Mouse (Mus musculus): ENCODE data around the gene Fads2. TPM values are rescaled to one million over a fixed set of nuclear protein-coding genes. Genes with fewer than 3 reads are reported as not detected.

Fads2 gene
- 55.2 and 64.0 TPM in 2 replicates for total RNA-seq (2012; rRNA removed)
- 100 to 1,000 TPM in 1 of 2 experiments, not detected in 1; 119 TPM for polyA plus RNA-seq (2012; ENCODE audit: insufficient read depth in 1 of 2, insufficient read length in 2 of 2, low read depth in 1 of 2, low replicate concordance in 2 of 2, missing spikeins in 1 of 2)

DNA sequence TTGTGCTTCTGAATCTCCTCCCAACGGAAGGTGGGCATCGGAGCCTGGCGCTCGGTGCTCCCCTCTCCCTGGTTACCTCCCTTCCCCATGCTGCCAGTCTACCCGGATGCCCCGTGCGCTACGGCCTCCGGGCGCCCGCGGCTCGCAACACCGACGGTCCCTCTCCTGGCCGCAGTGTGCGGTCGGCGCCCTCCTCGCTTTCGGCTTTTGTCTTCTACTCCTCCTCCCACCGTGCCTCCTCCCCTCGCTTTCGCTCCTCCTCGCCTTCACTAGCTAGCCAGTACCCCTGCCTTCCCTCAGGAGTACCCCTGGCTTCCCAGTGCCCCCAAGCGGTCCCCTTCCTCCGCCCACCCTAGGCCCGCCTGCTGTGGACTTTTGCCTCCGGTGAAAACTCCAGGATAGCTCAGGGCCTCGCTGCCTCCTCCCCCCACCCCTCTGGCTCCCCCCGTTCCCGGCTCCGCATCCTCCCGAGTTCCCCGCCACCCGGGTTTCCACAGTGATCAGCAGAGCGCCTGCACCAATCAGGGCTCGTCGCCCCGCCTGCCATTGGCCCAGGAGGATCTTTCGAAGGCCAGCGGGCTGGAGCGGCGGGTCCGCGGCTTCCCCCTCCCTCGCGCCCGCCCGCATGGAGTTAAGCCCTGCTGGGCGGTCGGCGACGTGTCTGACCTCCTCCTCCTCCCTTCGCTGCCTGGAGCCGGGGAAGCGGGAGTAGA is at the start of gene Fads2:
Gene Fads2, minus strand, starts transcription at position 406 of the 713 bp plus-strand sequence.
- peaks cover 2 to 38% of the 10 kb centered on the region in 2 experiments; a peak in 3 of 4 replicates for H3K4me1 ChIP-seq (ENCODE audit: control insufficient read depth in 1 of 2, insufficient read depth in 2 of 2, low read length in 2 of 2)
- H3K36me3 ChIP-seq (ENCODE audit: control insufficient read depth in 1 of 2, insufficient read depth in 2 of 2, low read length in 2 of 2), result peaks cover 0 to 30% of the 10 kb centered on the region in 2 experiments; a peak in 3 of 4 replicates
- H3K4me3 ChIP-seq (ENCODE audit: control insufficient read depth in 1 of 2, insufficient read depth in 1 of 2, low read depth in 2 of 2, low read length in 2 of 2), result peak within 1 kb of the TSS; percentile 65 to 92
- peak within 1 kb of the TSS; percentile 50 for H3K27ac ChIP-seq (ENCODE audit: control insufficient read depth, low read depth, low read length)
- no peaks in the 10 kb centered on the region for H3K9me3 ChIP-seq (replicated peaks; ENCODE audit: insufficient read depth, low read length)
- peak; percentile 94 for DNase-seq (ENCODE audit: low read depth, low spot score)
- peaks cover 13% of the 10 kb centered on the region for H3K79me2 ChIP-seq (ENCODE audit: control insufficient read depth, insufficient read depth, low read length, poor library complexity)
- H3K27me3 ChIP-seq (ENCODE audit: control insufficient read depth in 1 of 2, insufficient read depth in 2 of 2, low read length in 2 of 2), result no peaks in the 10 kb centered on the region
- peak within 1 kb of the TSS; percentile 84 for H3K9ac ChIP-seq (ENCODE audit: control insufficient read depth, low read depth, low read length, poor library complexity, severe bottlenecking)
- TF ChIP-seq EP300 (IDR thresholded peaks at IDR 0.05; ENCODE audit: low read depth in 1 of 2, low read length in 2 of 2), result peak in 1 of 2 experiments; percentile 31; a peak in 1 of 4 replicates
- no peak for TF ChIP-seq CHD1 (IDR thresholded peaks at IDR 0.05; ENCODE audit: low read depth, low read length)
- peak; percentile 69 for TF ChIP-seq MXI1 (IDR thresholded peaks at IDR 0.05; ENCODE audit: low read depth, low read length)
- TF ChIP-seq MYB (IDR thresholded peaks at IDR 0.05; ENCODE audit: low read depth, low read length), result no peak
- peak; percentile 77; the same call in 1 of the 2 replicates for TF ChIP-seq TBP (IDR thresholded peaks at IDR 0.05; ENCODE audit: low read depth, low read length)
- no peak for TF ChIP-seq MEF2A (IDR thresholded peaks at IDR 0.05; ENCODE audit: extremely low read depth, insufficient replicate concordance, low read depth, low read length, poor library complexity, severe bottlenecking)
- TF ChIP-seq ZKSCAN1 (IDR thresholded peaks at IDR 0.05; ENCODE audit: low read depth, low read length), result no peak
- TF ChIP-seq SMC3 (IDR thresholded peaks at IDR 0.05; ENCODE audit: low read depth, low read length), result no peak
- no peak for TF ChIP-seq USF1 (IDR thresholded peaks at IDR 0.05; ENCODE audit: low read depth, low read length)
- no peak for TF ChIP-seq NRF1 (IDR thresholded peaks at IDR 0.05; ENCODE audit: insufficient read depth, low read depth, low read length, poor library complexity, severe bottlenecking)
- TF ChIP-seq GABPA (IDR thresholded peaks at IDR 0.05; ENCODE audit: low read depth, low read length), result no peak
- TF ChIP-seq TCF12 (IDR thresholded peaks at IDR 0.05; ENCODE audit: low read depth, low read length), result peak; percentile 56
- TF ChIP-seq POLR2AphosphoS2 (IDR thresholded peaks at IDR 0.05; ENCODE audit: low read length), result no peak
- no peak; the same call in none of the 2 replicates for TF ChIP-seq HCFC1 (IDR thresholded peaks at IDR 0.05; ENCODE audit: low read depth, low read length)
- TF ChIP-seq POLR2A (IDR thresholded peaks at IDR 0.05; ENCODE audit: control insufficient read depth in 1 of 2, insufficient read depth in 1 of 2, low read depth in 1 of 2, low read length in 2 of 2, poor library complexity in 1 of 2), result peak; percentile 62 to 76
- no peak for TF ChIP-seq JUND (IDR thresholded peaks at IDR 0.05; ENCODE audit: low read depth, low read length)
- TF ChIP-seq CHD2 (IDR thresholded peaks at IDR 0.05; ENCODE audit: low read length), result no peak
- no peak; the same call in 1 of the 2 replicates for TF ChIP-seq RCOR1 (IDR thresholded peaks at IDR 0.05; ENCODE audit: low read depth, low read length)
- TF ChIP-seq ZNF384 (IDR thresholded peaks at IDR 0.05; ENCODE audit: low read depth, low read length), result no peak
- TF ChIP-seq ELF1 (IDR thresholded peaks at IDR 0.05; ENCODE audit: low read depth, low read length), result 0 out of 2 replicates have a peak, but pooled peaks have one; percentile 33
- TF ChIP-seq E2F4 (IDR thresholded peaks at IDR 0.05; ENCODE audit: borderline replicate concordance, low read depth, low read length), result no peak; the same call in 1 of the 2 replicates
- TF ChIP-seq USF2 (IDR thresholded peaks at IDR 0.05; ENCODE audit: borderline replicate concordance in 1 of 2, insufficient read depth in 1 of 2, low read depth in 1 of 2, low read length in 2 of 2), result no peak
- TF ChIP-seq CTCF (IDR thresholded peaks at IDR 0.05 in 2 of 3, conservative IDR thresholded peaks at IDR 0.05 in 1 of 3; ENCODE audit: control insufficient read depth in 1 of 3, insufficient read depth in 1 of 3, low read depth in 2 of 3, low read length in 3 of 3, poor library complexity in 1 of 3, severe bottlenecking in 1 of 3), result no peak
- TF ChIP-seq POLR2AphosphoS5 (IDR thresholded peaks at IDR 0.05; ENCODE audit: borderline replicate concordance, low read depth, low read length), result peak; percentile 58; the same call in 1 of the 2 replicates
- no peak for TF ChIP-seq BHLHE40 (IDR thresholded peaks at IDR 0.05; ENCODE audit: borderline replicate concordance, low read depth, low read length)
- TF ChIP-seq NELFE (IDR thresholded peaks at IDR 0.05; ENCODE audit: low read depth, low read length), result peak; percentile 64
- TF ChIP-seq KAT2A (conservative IDR thresholded peaks at IDR 0.05; ENCODE audit: low read depth, low read length), result no peak
- TF ChIP-seq RAD21 (IDR thresholded peaks at IDR 0.05; ENCODE audit: low read depth, low read length), result no peak
- TF ChIP-seq TAL1 (IDR thresholded peaks at IDR 0.05; ENCODE audit: low read length), result no peak
- peak; percentile 75 for TF ChIP-seq MAX (IDR thresholded peaks at IDR 0.05; ENCODE audit: low read length)
- TF ChIP-seq MAFK (IDR thresholded peaks at IDR 0.05; ENCODE audit: borderline replicate concordance, low read depth, low read length), result no peak
- TF ChIP-seq ZC3H11A (IDR thresholded peaks at IDR 0.05; ENCODE audit: low read depth, low read length), result no peak
- peak; percentile 61; the same call in 1 of the 2 replicates for TF ChIP-seq ZMIZ1 (IDR thresholded peaks at IDR 0.05; ENCODE audit: low read depth, low read length)
- TF ChIP-seq MYC (IDR thresholded peaks at IDR 0.05; ENCODE audit: low read depth, low read length), result no peak
- TF ChIP-seq UBTF (IDR thresholded peaks at IDR 0.05; ENCODE audit: borderline replicate concordance, insufficient read depth, low read depth, low read length), result peak; percentile 61; the same call in 1 of the 2 replicates
